Mouse (Mus musculus) C2C12 (cell line): ENCODE results near the gene Asic2. TPM values are rescaled to one million over a fixed set of nuclear protein-coding genes. Genes with fewer than 3 reads are reported as not detected.
"Not testable (repeated sequence)": the region's sequence is repeated elsewhere in the genome, so short reads cannot be mapped to it uniquely, and the experiment has no call there.

Source experiments
- H3K27me3 ChIP-seq: one replicate; pipeline ENCODE4 v1.6.1; 2011; ENCODE audit not compliant: control insufficient read depth, insufficient read depth, insufficient read length
- H3K36me3 ChIP-seq: one replicate; pipeline ENCODE4 v1.6.1; 2011; ENCODE audit not compliant: control insufficient read depth, insufficient read depth
- H3K4me3 ChIP-seq: one replicate; pipeline ENCODE4 v1.5.1; 2011; ENCODE audit warnings: mild to moderate bottlenecking, control low read depth; ENCODE audit not compliant: poor library complexity, insufficient read depth, severe bottlenecking
- H3K79me2 ChIP-seq: one replicate; pipeline ENCODE4 v1.6.1; 2011; ENCODE audit not compliant: control insufficient read depth, insufficient read depth
- H3K79me3 ChIP-seq: one replicate; pipeline ENCODE4 v1.6.1; 2011; ENCODE audit warnings: low read depth, control low read depth
- H3ac ChIP-seq: one replicate; pipeline ENCODE3; 2011; ENCODE audit warnings: low read depth; ENCODE audit not compliant: control insufficient read depth, insufficient read length
- CEBPB ChIP-seq: IDR thresholded peaks from one replicate; pipeline ENCODE4 v1.6.1; 2011; ENCODE audit warnings: low read depth, mild to moderate bottlenecking, control low read depth, moderate library complexity
- CTCF ChIP-seq: IDR thresholded peaks from one replicate; pipeline ENCODE4 v1.5.1; 2011; ENCODE audit not compliant: control insufficient read depth, insufficient read depth, insufficient read length
- FOSL1 ChIP-seq: IDR thresholded peaks from one replicate; pipeline ENCODE4 v1.8.0; 2011; ENCODE audit warnings: mild to moderate bottlenecking, low read length; ENCODE audit not compliant: poor library complexity, insufficient read depth, severe bottlenecking
- MAX ChIP-seq: IDR thresholded peaks from one replicate; pipeline ENCODE4 v1.6.1; 2011; ENCODE audit warnings: mild to moderate bottlenecking, control low read depth
- MYOD1 ChIP-seq: IDR thresholded peaks from one replicate; pipeline ENCODE4 v1.6.1; 2011; ENCODE audit warnings: low read depth; ENCODE audit not compliant: control insufficient read depth, insufficient read length
- MYOG ChIP-seq: IDR thresholded peaks from one replicate; pipeline ENCODE4 v1.6.1; 2011; ENCODE audit not compliant: control insufficient read depth, insufficient read length; ENCODE audit errors: extremely low read depth
- USF1 ChIP-seq: IDR thresholded peaks from one replicate; pipeline ENCODE4 v1.6.1; 2011; ENCODE audit warnings: low read depth, mild to moderate bottlenecking, control low read depth, moderate library complexity
- polyA plus RNA-seq: library from polyadenylated mRNA; unstranded; fragments of >200 nt; fragmentation: generic; extraction: Trizol; gene quantifications from one replicate; pipeline ENCODE4 v1.2.1, GENCODE M21; 2012; ENCODE audit warnings: missing spikeins

Asic2 gene
- polyA plus RNA-seq, 1 experiment = not detected

DNA sequence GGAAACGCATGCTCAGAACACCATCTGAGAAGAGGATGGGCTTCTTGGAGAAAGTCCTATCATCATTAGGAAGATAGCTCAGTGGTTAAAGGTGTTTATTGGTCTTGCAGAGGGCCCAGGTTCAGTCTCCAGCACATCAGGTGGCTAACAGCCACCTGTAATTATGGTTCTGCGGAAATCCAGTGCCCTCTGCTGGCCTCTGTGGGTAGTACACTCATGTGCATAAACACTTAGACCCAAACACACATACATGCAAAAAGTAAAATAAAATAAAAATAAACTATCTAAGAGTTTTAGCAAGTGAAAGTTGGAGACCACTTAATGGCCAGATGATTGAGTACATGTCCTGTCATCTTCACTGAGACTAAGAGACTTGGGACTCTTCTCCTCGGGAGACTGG, 603.8 kb downstream of the Asic2 start:
- no peak for TF ChIP-seq MYOG
- no peak for TF ChIP-seq MYOD1
- TF ChIP-seq CEBPB = no peak
- TF ChIP-seq FOSL1 = no peak
- TF ChIP-seq MAX = no peak
- no peak for TF ChIP-seq CTCF
- TF ChIP-seq USF1 = no peak
- H3K79me2 ChIP-seq = no peaks in the 10 kb centered on the region
- H3K4me3 ChIP-seq = no peak overlapping the region
- no peak overlapping the region for H3ac ChIP-seq
- H3K36me3 ChIP-seq = no peaks in the 10 kb centered on the region
- no peaks in the 10 kb centered on the region for H3K79me3 ChIP-seq
- no peaks in the 10 kb centered on the region for H3K27me3 ChIP-seq

DNA sequence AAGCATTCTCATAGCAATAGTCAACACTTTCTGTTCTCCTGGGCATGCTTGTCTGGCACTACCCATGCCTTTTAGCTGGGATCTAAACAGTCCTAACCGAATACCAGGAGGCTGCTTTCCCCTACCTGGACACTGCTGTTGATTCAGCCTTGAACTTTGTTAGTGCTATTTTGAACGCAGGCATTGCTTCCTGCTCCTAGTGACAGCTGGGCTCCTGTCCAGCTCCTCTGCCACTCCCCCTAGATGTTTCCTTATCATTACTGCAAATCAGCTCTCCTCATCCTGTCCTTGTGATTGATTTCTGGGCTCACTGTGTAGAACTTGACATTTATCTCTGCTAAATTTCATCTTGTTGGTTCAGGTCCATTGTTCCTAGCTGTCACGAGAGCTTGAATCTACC, 605.8 kb downstream of the Asic2 start:
- H3K79me3 ChIP-seq = no peaks in the 10 kb centered on the region
- H3K4me3 ChIP-seq = no peak overlapping the region
- H3K27me3 ChIP-seq = no peaks in the 10 kb centered on the region
- H3ac ChIP-seq = no peak overlapping the region
- H3K79me2 ChIP-seq = no peaks in the 10 kb centered on the region
- TF ChIP-seq MYOG = no peak
- TF ChIP-seq USF1 = no peak
- TF ChIP-seq MAX = no peak
- no peak for TF ChIP-seq CTCF
- no peak for TF ChIP-seq CEBPB
- TF ChIP-seq MYOD1 = no peak
- no peak for TF ChIP-seq FOSL1
- no peaks in the 10 kb centered on the region for H3K36me3 ChIP-seq

DNA sequence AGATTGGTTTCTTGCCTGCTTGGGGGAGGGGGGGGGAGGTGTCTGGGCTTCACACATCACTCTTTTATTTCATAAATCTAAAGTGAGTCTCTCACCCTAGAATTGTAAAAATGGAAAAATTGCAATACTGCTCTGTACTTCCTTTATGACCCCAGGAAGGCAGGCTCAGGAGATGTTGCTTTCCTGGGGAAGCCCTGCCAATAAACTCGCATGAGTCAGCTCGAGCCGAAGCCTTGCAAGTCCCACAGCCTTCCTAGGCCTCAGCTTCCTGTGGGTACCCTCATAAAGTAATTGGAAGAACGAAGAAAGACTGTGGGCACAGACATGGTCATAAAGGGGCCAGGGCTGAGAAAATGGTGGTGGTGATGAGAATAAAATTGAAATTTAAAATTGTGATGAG, 607.2 kb downstream of the Asic2 start:
- no peak overlapping the region for H3ac ChIP-seq
- TF ChIP-seq CTCF = no peak
- no peak for TF ChIP-seq MYOG
- no peak for TF ChIP-seq FOSL1
- no peak for TF ChIP-seq CEBPB
- no peak for TF ChIP-seq USF1
- TF ChIP-seq MYOD1 = no peak
- TF ChIP-seq MAX = no peak
- no peaks in the 10 kb centered on the region for H3K27me3 ChIP-seq
- no peak overlapping the region for H3K4me3 ChIP-seq
- no peaks in the 10 kb centered on the region for H3K36me3 ChIP-seq
- H3K79me2 ChIP-seq = no peaks in the 10 kb centered on the region
- H3K79me3 ChIP-seq = no peaks in the 10 kb centered on the region

DNA sequence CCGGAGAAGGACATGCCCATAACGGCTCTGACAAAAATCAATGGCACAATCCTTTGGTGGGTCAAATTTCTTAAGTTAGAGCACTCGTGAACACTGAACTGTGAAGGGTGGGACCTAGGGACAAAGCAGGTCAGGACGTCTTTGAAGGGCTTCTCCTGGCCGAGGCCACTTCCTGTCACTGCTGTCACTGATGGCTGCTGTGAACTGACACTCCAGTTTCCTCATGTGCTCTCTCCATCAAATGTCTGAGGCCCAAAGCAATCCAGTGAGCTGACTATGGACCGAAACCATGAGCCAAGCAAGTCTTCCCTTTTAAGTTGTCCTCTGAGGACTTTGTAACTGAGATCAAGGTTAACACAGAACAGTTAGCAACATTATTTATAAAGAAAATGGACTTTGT, 617.8 kb downstream of the Asic2 start:
- H3K27me3 ChIP-seq, H3K4me3 ChIP-seq, H3K79me2 ChIP-seq, H3K79me3 ChIP-seq, H3K36me3 ChIP-seq, H3ac ChIP-seq: not testable (repeated sequence)

DNA sequence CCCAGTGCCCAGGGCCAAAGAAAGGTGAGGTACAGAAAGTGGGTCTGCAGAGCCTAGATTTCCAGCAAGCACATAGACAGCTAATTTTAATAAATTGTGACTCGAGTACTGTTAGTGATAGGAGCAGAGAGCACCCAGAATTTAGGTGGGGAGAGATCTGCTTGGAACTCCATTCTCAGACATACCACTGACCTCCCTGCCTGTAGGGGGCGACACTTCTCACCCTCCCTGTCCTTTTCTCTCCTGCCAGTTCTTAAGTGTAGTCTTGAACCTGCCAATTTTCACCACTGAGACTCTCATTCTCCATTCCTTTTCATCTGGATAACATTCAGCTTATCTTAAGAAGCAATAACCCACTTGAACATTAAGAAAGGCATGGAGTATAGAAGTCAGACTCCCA, 636.3 kb downstream of the Asic2 start:
- Histone ChIP-seq H3K79me3 (no peaks in the 10 kb centered on the region), H3K4me3 (no peak overlapping the region), H3K27me3 (no peaks in the 10 kb centered on the region), H3ac (no peak overlapping the region), H3K36me3 (no peaks in the 10 kb centered on the region), H3K79me2 (no peaks in the 10 kb centered on the region)
- TF ChIP-seq MYOD1 (no peak), USF1 (no peak), MAX (no peak), CTCF (no peak), MYOG (no peak), CEBPB (no peak), FOSL1 (no peak)

DNA sequence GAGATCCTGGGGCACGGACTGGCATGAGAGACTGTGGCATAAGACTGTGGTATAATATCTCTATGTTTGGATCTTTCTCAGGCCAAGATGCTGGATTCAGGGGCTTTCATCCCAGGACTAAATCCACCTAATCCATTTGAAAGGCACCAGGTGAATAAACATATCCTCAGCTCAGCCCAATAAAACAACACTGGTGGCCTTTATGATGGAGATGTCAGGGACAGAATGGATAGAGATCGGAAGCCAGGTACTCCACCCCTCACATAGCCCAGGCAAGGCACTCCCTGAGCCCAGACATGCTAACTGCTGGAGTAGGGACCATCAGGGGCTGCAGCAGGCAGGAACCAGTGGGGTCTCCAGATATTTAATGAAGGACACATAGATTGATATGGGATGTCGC, 637.3 kb downstream of the Asic2 start:
- TF ChIP-seq MAX = no peak
- Histone ChIP-seq H3K27me3 (no peaks in the 10 kb centered on the region), H3K36me3 (no peaks in the 10 kb centered on the region), H3K4me3 (no peak overlapping the region), H3ac (no peak overlapping the region), H3K79me3 (no peaks in the 10 kb centered on the region), H3K79me2 (no peaks in the 10 kb centered on the region)

DNA sequence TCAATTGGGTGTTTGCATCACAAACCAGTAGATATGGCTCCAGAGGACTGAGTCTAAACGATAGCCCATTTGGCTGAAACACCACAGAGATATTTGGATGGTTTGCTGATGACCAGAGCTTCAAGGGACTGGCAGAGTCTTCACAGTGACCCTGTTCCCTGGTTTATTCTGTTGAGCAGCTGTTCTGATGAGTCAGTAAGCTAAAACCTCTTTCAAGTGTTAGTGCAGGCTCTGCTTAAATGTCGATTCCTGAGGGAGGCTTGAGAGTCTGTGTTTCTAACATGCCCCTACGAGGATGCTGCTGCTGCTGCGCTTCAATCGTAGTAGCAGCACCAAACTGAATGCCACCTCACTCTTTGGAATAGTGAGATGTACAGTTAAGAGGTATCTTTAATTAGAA, 640.2 kb downstream of the Asic2 start:
- H3ac ChIP-seq = no peak overlapping the region
- no peaks in the 10 kb centered on the region for H3K27me3 ChIP-seq

More for the DNA sequence above, 640.2 kb downstream of the Asic2 start:
- Histone ChIP-seq H3K4me3 (no peak overlapping the region), H3K79me3 (no peaks in the 10 kb centered on the region), H3K79me2 (no peaks in the 10 kb centered on the region), H3K36me3 (no peaks in the 10 kb centered on the region)
- TF ChIP-seq MYOG (no peak), MYOD1 (peak; percentile 77)
